Mouse (Mus musculus): Measurements from ENCODE around the gene Zfyve1. TPM values are rescaled to one million over a fixed set of nuclear protein-coding genes. Genes with fewer than 3 reads are reported as not detected.

Gene Zfyve1
- polyA plus RNA-seq, 1 experiment: 26.5 TPM

DNA sequence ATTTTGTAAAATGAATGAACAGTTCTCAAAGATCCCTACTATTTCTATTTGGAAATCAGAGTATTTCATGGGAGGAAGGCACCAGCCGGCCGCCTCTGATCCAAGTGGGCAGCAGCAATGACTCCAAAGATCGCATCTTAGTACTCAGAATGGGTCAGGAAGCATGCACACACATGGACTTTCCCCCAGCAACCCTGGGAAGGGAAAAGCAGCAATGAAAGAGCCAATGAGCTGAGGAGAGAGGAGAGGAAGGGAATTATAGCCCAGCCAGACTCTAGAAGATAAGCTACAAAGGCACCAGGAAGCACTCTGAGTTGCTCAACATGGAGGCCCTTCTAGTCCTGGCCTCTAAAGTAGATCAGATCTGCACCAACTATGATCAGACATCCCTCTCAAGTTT, 16.7 kb downstream of the Zfyve1 start:
- no peak for DNase-seq (ENCODE audit: low spot score)

DNA sequence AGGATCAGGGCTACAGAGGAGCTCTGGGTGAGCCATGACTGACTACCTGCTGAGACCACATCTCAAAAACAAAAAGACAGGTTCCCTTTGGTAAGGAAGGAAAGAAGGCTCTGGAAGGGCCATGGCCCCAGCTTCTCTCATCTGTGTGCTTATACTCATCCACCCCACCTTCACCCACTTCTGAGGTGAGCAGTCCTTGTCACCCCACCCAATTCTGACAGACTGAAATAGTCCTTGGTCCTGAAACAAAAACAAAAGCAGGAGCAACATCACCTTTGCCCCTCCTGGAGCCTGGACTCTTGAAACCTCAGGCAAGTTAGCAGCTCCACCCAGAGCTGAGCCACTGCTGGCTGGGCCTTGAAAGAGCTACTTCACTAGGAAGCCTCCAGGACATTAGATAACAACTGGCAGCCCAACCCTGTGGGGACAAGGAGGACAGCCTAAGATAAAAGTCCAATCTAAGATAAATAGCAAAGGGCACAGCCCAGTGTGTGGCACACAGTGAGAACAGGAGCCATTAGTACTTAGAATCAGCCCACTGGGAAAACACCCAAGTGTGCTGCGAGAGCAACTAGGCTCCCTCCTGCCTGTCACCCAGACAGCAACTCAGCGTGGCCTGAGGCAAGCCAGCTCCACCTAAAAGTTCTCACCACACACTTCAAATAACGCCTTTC, 18.0 kb downstream of the Zfyve1 start:
- no peak for DNase-seq (ENCODE audit: low spot score)

DNA sequence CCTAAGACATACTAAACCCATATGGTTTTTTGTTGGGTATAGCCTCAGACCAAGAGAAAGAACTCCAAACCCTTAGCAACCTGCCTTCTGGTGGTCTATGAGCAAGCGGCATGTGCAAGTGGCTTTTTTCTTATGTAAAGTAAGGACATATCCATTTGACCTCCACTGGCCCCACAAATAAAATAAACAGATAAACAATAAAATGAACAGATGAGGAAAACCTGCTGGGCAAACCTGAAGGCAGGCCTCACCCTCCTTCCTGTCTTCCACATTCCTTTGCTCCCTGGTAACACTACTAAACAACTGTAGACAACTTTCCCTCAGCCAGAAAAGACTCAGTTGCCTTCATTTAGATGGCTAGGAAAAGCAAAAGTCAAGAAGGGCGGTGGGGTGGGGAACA, 18.7 kb downstream of the Zfyve1 start:
- no peak for DNase-seq (ENCODE audit: low spot score)

DNA sequence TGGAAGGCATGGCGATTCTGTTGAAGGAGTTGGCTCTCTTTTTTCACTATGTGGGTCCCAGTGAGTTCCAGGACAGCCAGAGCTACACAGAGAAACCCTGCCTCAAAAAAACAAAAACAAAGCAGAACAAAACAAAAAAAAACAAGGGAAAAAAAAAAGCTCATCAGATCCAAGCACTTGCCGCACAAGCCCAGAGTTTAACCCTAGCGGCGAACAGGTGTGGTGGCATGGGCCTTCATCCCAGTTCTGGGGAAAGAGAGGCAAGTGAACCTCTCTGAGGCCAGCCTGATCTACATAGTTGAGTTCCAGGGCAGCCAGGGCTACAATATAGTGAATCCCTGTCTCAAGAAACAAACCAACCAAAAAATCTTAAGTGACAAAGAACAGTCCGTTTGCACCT, 19.6 kb downstream of the Zfyve1 start:
- no peak for DNase-seq (ENCODE audit: low spot score)

DNA sequence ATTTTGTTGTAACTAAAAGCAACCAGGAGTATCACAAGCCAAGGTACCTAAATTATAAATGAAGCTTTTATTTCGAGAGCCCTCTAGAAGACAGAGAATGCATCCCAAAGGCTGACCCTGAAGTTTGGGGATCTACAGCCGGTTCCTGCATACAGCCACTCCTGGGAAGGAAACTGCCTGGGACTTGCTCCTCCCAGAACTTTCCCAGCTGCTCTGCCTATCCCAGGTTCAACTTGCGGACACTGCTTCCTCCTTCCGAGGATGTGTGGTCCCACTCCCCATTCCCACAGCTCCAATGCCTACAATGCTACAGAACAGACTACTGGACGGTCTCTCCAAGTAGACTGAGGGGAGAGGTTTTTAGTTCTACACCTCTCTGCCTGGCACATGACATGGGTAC, 24.3 kb downstream of the Zfyve1 start:
- no peak for DNase-seq (ENCODE audit: low spot score)

DNA sequence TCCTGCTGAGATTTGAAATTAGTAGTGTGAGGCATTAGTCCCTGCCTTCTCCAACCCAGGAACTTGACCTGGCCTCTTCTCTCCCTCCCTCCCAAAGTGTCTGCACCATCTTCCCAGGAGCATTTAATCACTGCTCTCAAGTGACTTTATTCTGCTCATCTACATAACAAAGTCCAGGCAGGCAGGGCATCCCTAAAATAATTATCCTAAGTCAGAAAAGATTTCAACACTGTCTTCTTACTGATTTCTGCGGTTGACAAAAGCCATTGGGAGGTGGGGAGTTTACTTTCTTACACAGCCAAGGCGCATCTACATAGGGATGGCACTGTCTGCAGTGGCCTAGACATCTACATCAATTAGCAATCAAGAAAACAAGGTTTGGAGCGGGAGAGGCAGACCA, 27.2 kb downstream of the Zfyve1 start:
- DNase-seq (ENCODE audit: low spot score): no peak

DNA sequence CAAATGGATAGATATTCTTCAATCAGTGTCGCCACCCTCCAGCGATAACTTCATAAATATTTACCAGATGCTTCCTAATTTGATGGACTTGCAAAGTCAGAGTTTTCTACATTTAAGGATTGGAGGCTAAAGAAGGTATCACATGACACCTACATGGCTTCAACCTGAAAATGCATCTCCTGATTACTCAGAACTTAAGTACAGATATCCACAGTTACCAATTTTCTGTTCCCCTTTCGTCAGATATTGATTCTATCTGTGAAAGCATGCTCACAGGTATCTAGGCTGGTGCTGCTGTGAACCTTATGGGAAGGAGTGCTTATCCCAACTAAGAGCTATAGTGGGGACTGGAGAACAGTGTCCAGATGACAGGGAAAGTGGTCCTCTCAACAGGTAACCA, 34.4 kb downstream of the Zfyve1 start:
- DNase-seq (ENCODE audit: low spot score): no peak

- DNase-seq (ENCODE audit: low spot score): no peak
Measured at GRCm38 (mm10) chr12:83560189-83560588, 36.8 kb downstream of the Zfyve1 start.

- no peak for DNase-seq (ENCODE audit: low spot score)
Measured at GRCm38 (mm10) chr12:83558496-83558895, 38.5 kb downstream of the Zfyve1 start.

- DNase-seq (ENCODE audit: low spot score): no peak
Measured at GRCm38 (mm10) chr12:83555605-83556004, 41.4 kb downstream of the Zfyve1 start.

DNA sequence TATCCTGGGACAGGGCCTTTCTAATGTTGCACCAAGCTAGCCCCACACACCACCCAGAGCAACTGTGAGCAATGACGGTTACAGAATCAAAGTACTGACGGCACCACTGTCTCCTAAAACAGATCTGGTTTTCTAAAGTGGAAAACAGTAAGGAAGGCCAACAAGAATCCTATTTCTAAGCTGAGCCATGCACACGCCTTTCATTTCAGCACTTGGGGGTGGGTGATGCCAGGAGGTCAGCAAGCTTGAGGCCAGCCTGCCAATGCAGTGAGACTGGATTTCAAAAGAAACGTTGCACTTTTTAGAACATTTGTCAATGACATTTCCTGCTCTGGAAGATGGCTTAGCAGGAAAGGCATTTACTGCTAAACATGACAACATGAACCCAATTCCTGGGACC, 43.2 kb downstream of the Zfyve1 start:
- no peak for DNase-seq (ENCODE audit: low spot score)

- no peak for DNase-seq (ENCODE audit: low spot score)
Measured at GRCm38 (mm10) chr12:83551305-83551704, 45.7 kb downstream of the Zfyve1 start.

GRCm38 (mm10) chr12:83544791-83545190, 52.2 kb downstream of the Zfyve1 start:
- DNase-seq (ENCODE audit: low spot score): no peak

GRCm38 (mm10) chr12:83543997-83544396, 53.0 kb downstream of the Zfyve1 start:
- no peak for DNase-seq (ENCODE audit: low spot score)

DNA sequence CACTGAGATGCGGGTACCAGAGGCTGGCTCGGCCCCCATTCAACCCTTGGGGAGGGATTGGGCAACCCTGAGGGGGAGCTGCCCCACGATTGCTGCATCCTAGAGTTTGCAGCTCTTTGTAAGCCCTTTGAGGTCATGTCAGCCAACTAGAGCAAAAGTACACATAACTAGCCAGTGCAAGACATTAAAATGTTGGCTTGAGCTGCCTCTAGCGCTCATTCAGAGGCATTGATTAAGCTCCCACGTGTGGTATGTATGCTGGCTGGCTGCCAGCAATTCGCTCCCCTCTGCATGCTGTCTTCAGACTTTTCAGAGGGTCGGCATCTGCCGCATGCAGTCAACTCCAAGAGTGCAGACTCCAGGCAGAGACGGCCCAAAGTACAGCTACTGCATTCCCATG, 61.0 kb downstream of the Zfyve1 start:
- no peak for DNase-seq (ENCODE audit: low spot score)

- no peak for DNase-seq (ENCODE audit: low spot score)
Measured at GRCm38 (mm10) chr12:83535428-83535827, 61.6 kb downstream of the Zfyve1 start.

DNA sequence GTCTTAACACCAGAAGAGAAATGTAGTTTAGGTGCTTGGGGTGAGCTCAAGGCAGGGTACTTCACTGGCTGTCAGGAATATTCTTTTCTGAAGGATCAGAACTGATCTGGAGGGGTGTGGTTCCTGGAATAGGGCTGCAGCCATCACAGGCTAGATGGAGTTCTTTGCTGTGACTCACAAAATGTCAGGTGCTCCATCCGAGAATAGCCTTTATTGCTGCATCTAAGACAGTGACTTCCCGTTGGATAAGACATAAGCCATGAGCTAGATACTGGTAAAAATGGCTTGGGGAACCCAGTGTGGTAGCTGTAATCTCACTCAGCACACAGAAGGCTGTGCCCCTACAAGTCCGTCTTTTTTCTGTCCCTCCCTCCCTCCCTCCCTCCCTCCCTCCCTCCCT, 62.8 kb downstream of the Zfyve1 start:
- no peak for DNase-seq (ENCODE audit: low spot score)

- no peak for DNase-seq (ENCODE audit: low spot score)
Measured at GRCm38 (mm10) chr12:83532966-83533365, 64.1 kb downstream of the Zfyve1 start.

- DNase-seq (ENCODE audit: low spot score): no peak
Measured at GRCm38 (mm10) chr12:83531992-83532391, 65.0 kb downstream of the Zfyve1 start.

GRCm38 (mm10) chr12:83528665-83529064, 68.4 kb downstream of the Zfyve1 start:
- DNase-seq (ENCODE audit: low spot score): no peak

GRCm38 (mm10) chr12:83527816-83528215, 69.2 kb downstream of the Zfyve1 start:
- no peak for DNase-seq (ENCODE audit: low spot score)

DNA sequence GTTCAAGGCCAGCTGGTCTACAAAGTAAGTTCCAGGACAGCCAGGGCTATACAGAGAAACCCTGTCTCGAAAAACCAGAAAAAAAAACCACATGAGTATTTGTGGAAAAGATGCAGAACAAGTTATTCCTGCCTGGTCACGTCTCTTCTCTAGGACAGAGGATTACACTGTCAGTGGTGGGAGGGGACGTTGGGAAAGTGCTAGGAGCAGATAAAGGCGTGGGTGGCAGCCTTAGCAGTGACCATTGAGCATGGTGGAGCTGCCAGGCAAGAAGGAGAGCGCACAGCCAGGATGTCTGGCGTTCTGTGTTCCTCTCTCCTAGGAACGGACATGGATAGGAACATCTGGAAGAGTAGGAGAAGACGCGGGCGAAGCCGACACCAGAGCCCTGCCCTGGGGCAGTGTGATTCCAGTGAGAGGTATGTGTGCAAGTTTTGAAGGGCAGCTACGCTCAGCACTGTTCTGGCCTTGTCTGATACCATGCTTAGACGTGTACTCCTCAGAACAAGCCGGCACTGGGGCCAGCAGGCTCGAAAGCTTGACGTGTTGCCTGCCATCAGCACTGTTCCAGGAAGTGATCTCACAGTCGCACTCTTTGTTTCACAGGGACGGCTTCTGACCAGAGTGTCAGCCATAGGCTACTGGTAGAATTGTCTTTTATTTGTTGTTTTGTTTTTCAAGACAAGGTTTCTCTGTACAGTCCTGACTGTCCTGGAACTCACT, 71.0 kb downstream of the Zfyve1 start:
- no peak for DNase-seq (ENCODE audit: low spot score)

- DNase-seq (ENCODE audit: low spot score): no peak
Measured at GRCm38 (mm10) chr12:83524329-83524728, 72.7 kb downstream of the Zfyve1 start.

DNA sequence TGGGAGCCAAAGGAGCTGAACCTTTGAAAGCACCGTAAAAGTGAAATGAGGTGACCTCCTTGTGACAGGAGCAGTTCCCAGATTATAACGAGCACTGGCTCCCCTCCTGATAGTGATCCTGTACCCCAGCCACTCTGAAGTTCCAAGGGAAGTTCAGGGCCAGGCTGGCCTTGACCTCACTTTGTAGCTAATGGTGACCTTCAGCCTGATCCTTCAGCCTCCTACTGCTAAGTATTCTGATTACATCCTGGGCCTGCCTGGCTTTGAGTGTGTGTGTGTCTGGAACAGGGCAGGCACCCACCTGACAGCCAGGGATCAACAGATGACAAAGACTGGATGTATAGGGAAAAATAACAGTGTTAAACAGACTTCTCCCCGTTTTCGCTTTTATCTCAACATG, 73.1 kb downstream of the Zfyve1 start:
- DNase-seq (ENCODE audit: low spot score): no peak

Data from urinary bladder, adult 2 months (tissue).